In genomic region chr2:76690436-76691204, GRCm38 (mm10) we compare ENCODE assay signal across 11 mouse cellular contexts. TPM values are rescaled to one million over a fixed set of nuclear protein-coding genes. Genes with fewer than 3 reads are reported as not detected.
A peak's percentile ranks its signal among the peaks of the same experiment; 100 is the strongest.
DNase-seq lines count a peak whose midpoint lies in the region; ATAC-seq lines count a peak whose summit lies in the region.
"Had no signal": no experiment of that assay in that cellular context is flagged by ENCODE, and none has a peak within 500 bp of the region (broad histone marks: within the 10 kb centered on the region; RNA-seq: fewer than 3 reads in every experiment).

No protein-coding gene starts in this region.

- no peak overlapping the region for H3K27ac ChIP-seq in liver, embryonic 16.5 days (ENCODE audit: low read length)
- no peak overlapping the region for H3K27ac ChIP-seq in forebrain, embryonic 13.5 days
- H3K27ac ChIP-seq in neural tube, embryonic 15.5 days (replicated peaks): no peak overlapping the region
- no peak overlapping the region for H3K27ac ChIP-seq in forebrain, embryonic 12.5 days
- H3K27ac ChIP-seq: embryonic facial prominence, embryonic 13.5 days had no signal

- WGBS in liver, embryonic 16.5 days (ENCODE audit: insufficient replicate concordance): 57% methylated on average over 12 of the region's 12 CpGs
- 88% methylated on average over 12 of the region's 12 CpGs for WGBS in forebrain, embryonic 13.5 days
- WGBS in neural tube, embryonic 15.5 days: 87% methylated on average over 12 of the region's 12 CpGs
- WGBS in forebrain, embryonic 12.5 days: 93% methylated on average over 12 of the region's 12 CpGs

- peak; percentile 54 for ATAC-seq in liver, embryonic 16.5 days (ENCODE audit: low read depth)
- no peak for ATAC-seq in forebrain, embryonic 13.5 days
- ATAC-seq in neural tube, embryonic 15.5 days (ENCODE audit: low FRiP score): no peak
- no peak for ATAC-seq in forebrain, embryonic 12.5 days (ENCODE audit: low FRiP score)

- no peaks in the 10 kb centered on the region for H3K9me3 ChIP-seq in liver, embryonic 16.5 days (replicated peaks; ENCODE audit: control insufficient read depth, low read length)
- H3K9me3 ChIP-seq in forebrain, embryonic 13.5 days (replicated peaks): no peaks in the 10 kb centered on the region
- no peaks in the 10 kb centered on the region for H3K9me3 ChIP-seq in neural tube, embryonic 15.5 days (replicated peaks)
- no peaks in the 10 kb centered on the region for H3K9me3 ChIP-seq in forebrain, embryonic 12.5 days
- H3K9me3 ChIP-seq: embryonic facial prominence, embryonic 13.5 days; megakaryocyte, embryonic 14.5 days had no signal

- H3K27me3 ChIP-seq in liver, embryonic 16.5 days (ENCODE audit: control insufficient read depth, insufficient read depth, low read depth, low read length): no peaks in the 10 kb centered on the region
- H3K27me3 ChIP-seq in forebrain, embryonic 13.5 days: no peaks in the 10 kb centered on the region
- no peaks in the 10 kb centered on the region for H3K27me3 ChIP-seq in neural tube, embryonic 15.5 days (replicated peaks)
- no peaks in the 10 kb centered on the region for H3K27me3 ChIP-seq in forebrain, embryonic 12.5 days
- H3K27me3 ChIP-seq: embryonic facial prominence, embryonic 13.5 days; megakaryocyte, embryonic 14.5 days had no signal

- H3K4me3 ChIP-seq in liver, embryonic 16.5 days (ENCODE audit: low read depth, low read length): no peak overlapping the region
- H3K4me3 ChIP-seq in forebrain, embryonic 13.5 days: no peak overlapping the region
- H3K4me3 ChIP-seq in neural tube, embryonic 15.5 days (replicated peaks): no peak overlapping the region
- H3K4me3 ChIP-seq in forebrain, embryonic 12.5 days (replicated peaks): no peak overlapping the region
- H3K4me3 ChIP-seq: embryonic facial prominence, embryonic 13.5 days; megakaryocyte, embryonic 14.5 days had no signal

- peaks cover 13% of the 10 kb centered on the region for H3K36me3 ChIP-seq in liver, embryonic 16.5 days (ENCODE audit: control insufficient read depth, insufficient read depth)
- H3K36me3 ChIP-seq in forebrain, embryonic 13.5 days (ENCODE audit: poor library complexity, severe bottlenecking): peaks cover 90% of the 10 kb centered on the region
- H3K36me3 ChIP-seq in neural tube, embryonic 15.5 days: peaks cover 71% of the 10 kb centered on the region
- H3K36me3 ChIP-seq in forebrain, embryonic 12.5 days (replicated peaks): peaks cover 77% of the 10 kb centered on the region

- intact Hi-C loops in heart, postnatal 10 days (cut with DNase I): no loop called here

- no peak overlapping the region for H3K4me2 ChIP-seq in liver, embryonic 16.5 days (ENCODE audit: low read depth, low read length)
- no peak overlapping the region for H3K4me2 ChIP-seq in forebrain, embryonic 13.5 days
- H3K4me2 ChIP-seq in neural tube, embryonic 15.5 days: no peak overlapping the region
- no peak overlapping the region for H3K4me2 ChIP-seq in forebrain, embryonic 12.5 days
- H3K4me2 ChIP-seq: embryonic facial prominence, embryonic 13.5 days had no signal

- no peaks in the 10 kb centered on the region for H3K4me1 ChIP-seq in liver, embryonic 16.5 days (ENCODE audit: control insufficient read depth, low read depth, low read length)
- no peaks in the 10 kb centered on the region for H3K4me1 ChIP-seq in forebrain, embryonic 13.5 days
- no peaks in the 10 kb centered on the region for H3K4me1 ChIP-seq in neural tube, embryonic 15.5 days
- H3K4me1 ChIP-seq in forebrain, embryonic 12.5 days: no peaks in the 10 kb centered on the region
- H3K4me1 ChIP-seq: embryonic facial prominence, embryonic 13.5 days had no signal

- peak; percentile 36 for DNase-seq in ovary, postnatal 36 days (ENCODE audit: low spot score)
- DNase-seq in ovary, postnatal 14 days (ENCODE audit: low spot score): no peak
- DNase-seq in heart, postnatal 10 days: peak; percentile 49 to 56
- no peak for DNase-seq in cerebellum, adult 8-10 months
- DNase-seq: right cerebral cortex, adult 18-20 months had no signal

- H3K9ac ChIP-seq in liver, embryonic 16.5 days (ENCODE audit: low read depth, low read length): no peak overlapping the region
- H3K9ac ChIP-seq in forebrain, embryonic 13.5 days: no peak overlapping the region
- no peak overlapping the region for H3K9ac ChIP-seq in neural tube, embryonic 15.5 days (replicated peaks)
- no peak overlapping the region for H3K9ac ChIP-seq in forebrain, embryonic 12.5 days
- H3K9ac ChIP-seq: embryonic facial prominence, embryonic 13.5 days had no signal

RNA-seq across cellular contexts. Expression of gene Plekha3, which starts 15.5 kb away (rescaled TPM):
- total RNA-seq in heart, postnatal 10 days (2021): 10 to 100 TPM; 21.3 to 24.3 TPM
- polyA plus RNA-seq in liver, embryonic 16.5 days (2015; fragmentation: Nextera tagmentation; extraction: Ambion mirVana): 0.54 and 0.81 TPM in 2 replicates
- 4.5 and 6.4 TPM in 2 replicates for polyA plus RNA-seq in forebrain, embryonic 13.5 days (2015; fragmentation: Nextera tagmentation; extraction: Ambion mirVana)
- 11.0 and 12.5 TPM in 2 replicates for polyA plus RNA-seq in neural tube, embryonic 15.5 days (2015; fragmentation: Nextera tagmentation; extraction: Ambion mirVana)
- 11.9 and 14.7 TPM in 2 replicates for polyA plus RNA-seq in forebrain, embryonic 12.5 days (2016; fragmentation: Nextera tagmentation; extraction: Ambion mirVana)

RNA-seq across cellular contexts. Expression of gene Fkbp7, which starts 17.7 kb away (rescaled TPM):
- total RNA-seq in heart, postnatal 10 days (2021): 10 to 100 TPM; 30.3 to 33.6 TPM
- polyA plus RNA-seq in liver, embryonic 16.5 days (2015; fragmentation: Nextera tagmentation; extraction: Ambion mirVana): 4.0 and 4.4 TPM in 2 replicates
- polyA plus RNA-seq in forebrain, embryonic 13.5 days (2015; fragmentation: Nextera tagmentation; extraction: Ambion mirVana): 10.5 and 11.4 TPM in 2 replicates
- polyA plus RNA-seq in neural tube, embryonic 15.5 days (2015; fragmentation: Nextera tagmentation; extraction: Ambion mirVana): 20.8 and 24.1 TPM in 2 replicates
- 13.0 and 16.9 TPM in 2 replicates for polyA plus RNA-seq in forebrain, embryonic 12.5 days (2016; fragmentation: Nextera tagmentation; extraction: Ambion mirVana)

RNA-seq across cellular contexts. Expression of gene Pjvk, which starts 42.3 kb away (rescaled TPM):
- total RNA-seq in heart, postnatal 10 days (2021): under 1 TPM in 1 of 2 experiments, not detected in 1; 0.45 TPM
- polyA plus RNA-seq in liver, embryonic 16.5 days (2015; fragmentation: Nextera tagmentation; extraction: Ambion mirVana): 0.07 TPM in 1 of 2 replicates, not detected in the other
- 0.90 and 1.2 TPM in 2 replicates for polyA plus RNA-seq in forebrain, embryonic 13.5 days (2015; fragmentation: Nextera tagmentation; extraction: Ambion mirVana)
- 0.45 and 0.65 TPM in 2 replicates for polyA plus RNA-seq in neural tube, embryonic 15.5 days (2015; fragmentation: Nextera tagmentation; extraction: Ambion mirVana)
- polyA plus RNA-seq in forebrain, embryonic 12.5 days (2016; fragmentation: Nextera tagmentation; extraction: Ambion mirVana): 0.91 and 1.3 TPM in 2 replicates

RNA-seq across cellular contexts. Expression of gene Prkra, which starts 42.8 kb away (rescaled TPM):
- 10 to 100 TPM; 16.4 to 18.4 TPM for total RNA-seq in heart, postnatal 10 days (2021)
- polyA plus RNA-seq in liver, embryonic 16.5 days (2015; fragmentation: Nextera tagmentation; extraction: Ambion mirVana): 5.7 and 6.9 TPM in 2 replicates
- polyA plus RNA-seq in forebrain, embryonic 13.5 days (2015; fragmentation: Nextera tagmentation; extraction: Ambion mirVana): 95.0 and 99.3 TPM in 2 replicates
- 87.7 and 98.9 TPM in 2 replicates for polyA plus RNA-seq in neural tube, embryonic 15.5 days (2015; fragmentation: Nextera tagmentation; extraction: Ambion mirVana)
- 92.2 and 93.9 TPM in 2 replicates for polyA plus RNA-seq in forebrain, embryonic 12.5 days (2016; fragmentation: Nextera tagmentation; extraction: Ambion mirVana)

Comparison
In these comparisons a context has a peak if more than half of its experiments do, and no peak if none do; other contexts are left out.
1. DNase-seq: peak in ovary, postnatal 36 days (single experiment) and heart, postnatal 10 days (2 of 2); none in ovary, postnatal 14 days (single experiment) and cerebellum, adult 8-10 months (single experiment).